Mouse (Mus musculus) heart, embryonic 14.5 days (tissue): ENCODE measurements around the gene Aox3. TPM values are rescaled to one million over a fixed set of nuclear protein-coding genes. Genes with fewer than 3 reads are reported as not detected.

Source experiments
- ATAC-seq: fragments of 200-750 bp; cut with Nextera tagmentation; 2 replicates; pipeline ENCODE4 v1.8.0; 2017; ENCODE audit warnings: low read depth, moderate TSS enrichment; ENCODE audit not compliant: insufficient number of reproducible peaks, insufficient read depth, low FRiP score
- H3K27ac ChIP-seq, 2 experiments: fragments of 200-500 bp in 1 of 2; fragments of 300-500 bp in 1 of 2; sonication (generic) in 1 of 2; replicated peaks in 1 of 2; 2 replicates each; pipeline ENCODE4 v1.5.1; 2012 to 2014; ENCODE audit warnings: low read depth in 2 of 2, low read length in 2 of 2, control low read depth in 1 of 2, mild to moderate bottlenecking in 1 of 2, mixed read lengths in 1 of 2; ENCODE audit not compliant: control insufficient read depth in 1 of 2, insufficient read depth in 1 of 2
- H3K27me3 ChIP-seq: fragments of 300-500 bp; sonication (generic); 2 replicates; pipeline ENCODE4 v1.6.1; 2014; ENCODE audit warnings: mild to moderate bottlenecking, low read length, control low read depth; ENCODE audit not compliant: control insufficient read depth, insufficient read depth
- H3K36me3 ChIP-seq: fragments of 300-500 bp; sonication (generic); 2 replicates; pipeline ENCODE4 v1.6.1; 2014; ENCODE audit warnings: mild to moderate bottlenecking, control low read depth, low read length, mixed read lengths; ENCODE audit not compliant: control insufficient read depth, insufficient read depth
- H3K4me1 ChIP-seq, 2 experiments: fragments of 200-500 bp in 1 of 2; fragments of 300-500 bp in 1 of 2; sonication (generic) in 1 of 2; 2 replicates each; pipeline ENCODE4 v1.6.1; 2012 to 2014; ENCODE audit warnings: low read length in 2 of 2, control low read depth in 1 of 2, mixed read lengths in 1 of 2; ENCODE audit not compliant: control insufficient read depth in 2 of 2, insufficient read depth in 2 of 2
- H3K4me2 ChIP-seq: fragments of 300-500 bp; sonication (generic); 2 replicates; pipeline ENCODE4 v1.6.1; 2014; ENCODE audit warnings: mild to moderate bottlenecking, low read length
- H3K4me3 ChIP-seq, 2 experiments: fragments of 200-500 bp in 1 of 2; fragments of 300-500 bp in 1 of 2; sonication (generic) in 1 of 2; 2 replicates each; pipeline ENCODE4 v1.5.1; 2012 to 2014; ENCODE audit warnings: low read length in 2 of 2, mild to moderate bottlenecking in 2 of 2, control low read depth in 1 of 2, low read depth in 1 of 2, moderate library complexity in 1 of 2; ENCODE audit not compliant: control insufficient read depth in 1 of 2, insufficient read depth in 1 of 2
- H3K9ac ChIP-seq: fragments of 300-500 bp; sonication (generic); 2 replicates; pipeline ENCODE4 v1.6.1; 2014; ENCODE audit warnings: mild to moderate bottlenecking, low read length
- H3K9me3 ChIP-seq: fragments of 300-500 bp; sonication (generic); 2 replicates; pipeline ENCODE4 v1.6.1; 2016; ENCODE audit warnings: low read length, control low read depth; ENCODE audit not compliant: control insufficient read depth
- WGBS: fragments of 180-500 bp; shearing (Covaris S2); extraction: QIAGEN DNeasy Blood & Tissue Kit; methylation state at CpG from one replicate; pipeline ENCODE4 v1.1.7; 2014; 5-methylcytosine and 5-hydroxymethylcytosine counted together
- polyA plus RNA-seq: library from polyadenylated mRNA; unstranded; fragments of >200 nt; fragmentation: Nextera tagmentation; extraction: Ambion mirVana; gene quantifications from 2 replicates; pipeline ENCODE4 v1.2.1, GENCODE M21; 2014

Gene Aox3
- polyA plus RNA-seq, 1 experiment from 2014 or later: 0.05 TPM

GRCm38 (mm10) chr1:58137891-58138290, 25.0 kb downstream of the Aox3 start:
- H3K4me1 ChIP-seq: no peaks in the 10 kb centered on the region
- no peaks in the 10 kb centered on the region for H3K27me3 ChIP-seq
- H3K36me3 ChIP-seq: no peaks in the 10 kb centered on the region
- H3K4me3 ChIP-seq: no peak overlapping the region
- no peak overlapping the region for H3K9ac ChIP-seq
- no peaks in the 10 kb centered on the region for H3K9me3 ChIP-seq
- no peak overlapping the region for H3K27ac ChIP-seq
- no peak overlapping the region for H3K4me2 ChIP-seq
- ATAC-seq: no peak

DNA sequence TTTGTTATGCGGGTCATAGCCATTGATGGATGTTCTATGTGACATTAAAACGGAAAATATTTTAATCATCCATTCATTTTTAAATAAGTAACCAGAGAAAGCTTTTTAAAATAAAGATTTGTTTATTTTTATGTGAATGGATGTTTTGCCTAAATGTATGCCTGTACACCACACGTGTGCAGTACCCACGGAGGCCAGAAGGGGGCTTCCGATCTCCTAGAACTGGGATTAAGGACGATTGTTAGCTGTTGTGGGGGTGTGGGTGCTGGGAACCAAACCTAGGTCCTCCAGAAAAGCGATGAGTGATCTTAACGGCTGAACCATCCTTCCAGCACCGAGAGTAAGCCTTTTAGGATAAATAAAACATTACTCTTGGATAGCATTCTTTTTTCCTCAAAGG, 26.1 kb downstream of the Aox3 start:
- H3K9me3 ChIP-seq: no peaks in the 10 kb centered on the region
- no peak overlapping the region for H3K9ac ChIP-seq
- H3K4me2 ChIP-seq: no peak overlapping the region
- H3K36me3 ChIP-seq: no peaks in the 10 kb centered on the region
- no peak for ATAC-seq
- H3K27me3 ChIP-seq: no peaks in the 10 kb centered on the region
- no peak overlapping the region for H3K4me3 ChIP-seq
- no peaks in the 10 kb centered on the region for H3K4me1 ChIP-seq
- WGBS: 87% methylated on average over 9 of the region's 9 CpGs
- H3K27ac ChIP-seq: no peak overlapping the region

- no peaks in the 10 kb centered on the region for H3K27me3 ChIP-seq
- ATAC-seq: no peak
- H3K4me2 ChIP-seq: no peak overlapping the region
- 85% methylated on average over 5 of the region's 5 CpGs for WGBS
- no peak overlapping the region for H3K27ac ChIP-seq
- no peaks in the 10 kb centered on the region for H3K9me3 ChIP-seq
- no peak overlapping the region for H3K4me3 ChIP-seq
- no peak overlapping the region for H3K9ac ChIP-seq
- no peaks in the 10 kb centered on the region for H3K4me1 ChIP-seq
- no peaks in the 10 kb centered on the region for H3K36me3 ChIP-seq
Measured at GRCm38 (mm10) chr1:58140607-58141006, 27.7 kb downstream of the Aox3 start.

DNA sequence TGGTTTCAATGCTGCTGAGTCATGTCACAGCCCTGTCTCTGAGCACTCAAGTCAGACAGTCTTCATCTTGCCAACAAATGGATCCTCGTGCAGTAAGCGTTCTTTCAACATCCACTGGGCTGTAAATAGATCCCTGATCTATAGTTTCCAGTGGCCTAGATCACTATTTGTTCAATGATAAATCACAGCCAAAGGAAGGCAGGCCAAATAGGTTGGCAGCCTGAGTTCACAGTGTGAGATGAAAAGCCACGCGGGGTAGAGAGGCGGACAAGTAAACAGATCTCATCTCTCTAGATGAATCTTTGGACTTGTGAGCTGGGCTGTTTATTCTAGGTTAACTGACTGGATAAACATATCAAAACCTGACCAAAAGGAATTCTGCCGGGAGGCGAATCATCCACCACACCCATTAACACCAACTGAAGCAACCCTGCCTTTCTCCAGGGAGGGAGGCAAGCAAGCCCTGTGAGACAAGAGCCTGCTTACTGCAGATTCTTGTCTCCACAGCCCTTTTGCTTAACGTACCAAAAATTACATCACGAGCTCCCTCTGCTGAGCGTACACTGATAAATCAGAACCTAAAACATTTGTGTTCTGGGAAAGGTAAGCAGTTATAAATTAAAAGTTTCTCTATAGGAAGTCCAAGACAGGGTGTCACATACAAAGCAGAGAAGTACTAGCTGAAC, 31.6 kb downstream of the Aox3 start:
- no peaks in the 10 kb centered on the region for H3K36me3 ChIP-seq
- H3K4me1 ChIP-seq: no peaks in the 10 kb centered on the region
- 56% methylated on average over 10 of the region's 10 CpGs for WGBS
- ATAC-seq: no peak
- H3K27me3 ChIP-seq: no peaks in the 10 kb centered on the region
- H3K4me3 ChIP-seq: no peak overlapping the region
- no peaks in the 10 kb centered on the region for H3K9me3 ChIP-seq
- H3K27ac ChIP-seq: no peak overlapping the region
- no peak overlapping the region for H3K9ac ChIP-seq
- H3K4me2 ChIP-seq: no peak overlapping the region

- Histone ChIP-seq H3K27me3 (no peaks in the 10 kb centered on the region), H3K9me3 (no peaks in the 10 kb centered on the region), H3K4me3 (no peak overlapping the region), H3K4me2 (no peak overlapping the region), H3K9ac (no peak overlapping the region), H3K27ac (no peak overlapping the region), H3K4me1 (no peaks in the 10 kb centered on the region), H3K36me3 (no peaks in the 10 kb centered on the region)
- 86% methylated on average over 10 of the region's 10 CpGs for WGBS
- ATAC-seq: no peak
Measured at GRCm38 (mm10) chr1:58146026-58146425, 33.1 kb downstream of the Aox3 start.

GRCm38 (mm10) chr1:58147776-58148175, 34.8 kb downstream of the Aox3 start:
- no peak overlapping the region for H3K27ac ChIP-seq
- no peak overlapping the region for H3K4me3 ChIP-seq
- H3K9ac ChIP-seq: no peak overlapping the region
- H3K27me3 ChIP-seq: no peaks in the 10 kb centered on the region
- H3K4me2 ChIP-seq: no peak overlapping the region
- WGBS: 73% methylated on average over 6 of the region's 6 CpGs
- no peak for ATAC-seq
- no peaks in the 10 kb centered on the region for H3K9me3 ChIP-seq
- H3K4me1 ChIP-seq: no peaks in the 10 kb centered on the region
- H3K36me3 ChIP-seq: no peaks in the 10 kb centered on the region

GRCm38 (mm10) chr1:58152247-58152646, 39.3 kb downstream of the Aox3 start:
- 57% methylated on average over 8 of the region's 8 CpGs for WGBS
- Histone ChIP-seq H3K9me3 (no peaks in the 10 kb centered on the region), H3K27ac (no peak overlapping the region), H3K4me2 (no peak overlapping the region), H3K27me3 (no peaks in the 10 kb centered on the region), H3K4me1 (no peaks in the 10 kb centered on the region), H3K4me3 (no peak overlapping the region), H3K36me3 (no peaks in the 10 kb centered on the region), H3K9ac (no peak overlapping the region)
- no peak for ATAC-seq

DNA sequence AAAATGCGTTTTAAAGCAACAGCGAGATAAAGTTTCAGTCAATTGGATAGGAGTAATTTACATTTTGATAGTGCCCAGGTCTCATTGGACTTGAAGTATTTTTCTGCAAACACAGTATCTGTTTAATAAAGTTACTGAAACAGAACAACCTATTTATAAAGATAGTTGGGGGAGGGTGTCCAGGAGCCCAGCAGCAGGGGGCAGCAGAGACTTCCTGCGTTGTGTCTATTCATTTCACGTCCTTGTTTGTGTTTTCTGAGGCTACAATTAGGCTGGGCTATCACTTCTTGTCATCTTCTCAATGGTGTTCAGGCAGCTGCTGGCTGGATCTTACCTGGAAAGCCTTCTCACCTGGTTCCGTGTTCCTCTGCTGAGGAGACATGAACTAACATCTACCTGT, 43.8 kb downstream of the Aox3 start:
- Histone ChIP-seq H3K36me3 (no peaks in the 10 kb centered on the region), H3K4me1 (no peaks in the 10 kb centered on the region), H3K9ac (no peak overlapping the region), H3K27ac (no peak overlapping the region), H3K4me2 (no peak overlapping the region), H3K27me3 (no peaks in the 10 kb centered on the region), H3K4me3 (no peak overlapping the region), H3K9me3 (no peaks in the 10 kb centered on the region)
- ATAC-seq: no peak
- 50% methylated on average over 5 of the region's 5 CpGs for WGBS
